Mouse (Mus musculus) urinary bladder, postnatal 36 days (tissue): ENCODE results near the gene Iqcd.

ENCODE experiments used
- DNase-seq, 2 experiments: peaks; one replicate each; pipeline ENCODE4 v3.0.0; 2022; ENCODE audit warnings: low spot score in 2 of 2, mixed read lengths in 1 of 2

Iqcd gene

GRCm38 (mm10) chr5:120627515-120628300 is 38.9 kb downstream of the Iqcd start:
- DNase-seq = no peak

GRCm38 (mm10) chr5:120628624-120629023 is 39.8 kb downstream of the Iqcd start:
- no peak for DNase-seq

- no peak for DNase-seq
Measured at GRCm38 (mm10) chr5:120631128-120631527, 42.3 kb downstream of the Iqcd start.

GRCm38 (mm10) chr5:120631892-120632291 is 43.1 kb downstream of the Iqcd start:
- DNase-seq = no peak

GRCm38 (mm10) chr5:120634131-120634530 is 45.3 kb downstream of the Iqcd start, which contains the start of gene Cfap73:
Cfap73 (minus strand) TSS chr5:120634235.
- no peak for DNase-seq

- no peak for DNase-seq
Measured at GRCm38 (mm10) chr5:120634860-120635259, 46.0 kb downstream of the Iqcd start.

- DNase-seq = no peak
Measured at GRCm38 (mm10) chr5:120635633-120636032, 46.8 kb downstream of the Iqcd start.

- no peak for DNase-seq
Measured at GRCm38 (mm10) chr5:120640094-120640493, 51.3 kb downstream of the Iqcd start.

- DNase-seq = no peak
Measured at GRCm38 (mm10) chr5:120643365-120644085, 54.7 kb downstream of the Iqcd start.

GRCm38 (mm10) chr5:120644227-120644626 is 55.4 kb downstream of the Iqcd start:
- no peak for DNase-seq

GRCm38 (mm10) chr5:120645851-120646250 is 57.0 kb downstream of the Iqcd start:
- DNase-seq = no peak

- DNase-seq = no peak
Measured at GRCm38 (mm10) chr5:120647361-120647760, 58.5 kb downstream of the Iqcd start.

GRCm38 (mm10) chr5:120647814-120648491 is 59.1 kb downstream of the Iqcd start:
- DNase-seq = no peak

- peak in 1 of 2 experiments; percentile 15 for DNase-seq
Measured at GRCm38 (mm10) chr5:120648569-120649373, 60.0 kb downstream of the Iqcd start, which contains the start of gene Rasal1. Rasal1 (plus strand) TSS chr5:120648812.

GRCm38 (mm10) chr5:120649374-120649933 is 60.6 kb downstream of the Iqcd start:
- DNase-seq = no peak

- no peak for DNase-seq
Measured at GRCm38 (mm10) chr5:120649938-120650337, 61.1 kb downstream of the Iqcd start.

GRCm38 (mm10) chr5:120651230-120651629 is 62.4 kb downstream of the Iqcd start:
- no peak for DNase-seq

- no peak for DNase-seq
Measured at GRCm38 (mm10) chr5:120652915-120653701, 64.3 kb downstream of the Iqcd start.

GRCm38 (mm10) chr5:120653873-120654272 is 65.1 kb downstream of the Iqcd start:
- no peak for DNase-seq

- DNase-seq = no peak
Measured at GRCm38 (mm10) chr5:120656281-120656751, 67.5 kb downstream of the Iqcd start.
